Mouse (Mus musculus): ENCODE results near the gene Creb5. TPM values are rescaled to one million over a fixed set of nuclear protein-coding genes. Genes with fewer than 3 reads are reported as not detected.

The Creb5 gene
- polyA plus RNA-seq, 1 experiment from 2014 or later, result 25.4 TPM

DNA sequence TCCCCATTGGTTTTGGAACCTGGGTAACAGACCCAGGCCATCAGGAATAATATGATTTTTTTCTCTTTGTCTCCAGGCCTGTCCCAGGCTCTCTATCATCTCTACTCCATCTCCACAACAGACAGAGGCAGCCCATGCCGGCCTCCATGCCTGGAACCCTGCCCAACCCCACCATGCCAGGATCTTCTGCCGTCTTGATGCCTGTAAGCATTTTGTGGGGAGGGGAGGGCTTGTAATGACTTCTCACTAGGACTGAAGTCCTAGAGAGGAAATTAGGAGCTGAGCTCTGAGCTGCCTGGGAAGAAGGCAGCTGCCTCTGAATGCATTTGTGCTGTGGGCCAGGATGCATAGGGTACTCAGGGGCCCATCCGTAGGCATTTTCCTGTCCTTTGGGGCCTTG lies 317.3 kb downstream of the Creb5 start:
- Histone ChIP-seq H3K9ac (ENCODE audit: low read length) (no peak overlapping the region), H3K27ac (ENCODE audit: low read length) (peak overlapping the region; percentile 63)
- WGBS, result 45% methylated on average over 3 of the region's 3 CpGs

DNA sequence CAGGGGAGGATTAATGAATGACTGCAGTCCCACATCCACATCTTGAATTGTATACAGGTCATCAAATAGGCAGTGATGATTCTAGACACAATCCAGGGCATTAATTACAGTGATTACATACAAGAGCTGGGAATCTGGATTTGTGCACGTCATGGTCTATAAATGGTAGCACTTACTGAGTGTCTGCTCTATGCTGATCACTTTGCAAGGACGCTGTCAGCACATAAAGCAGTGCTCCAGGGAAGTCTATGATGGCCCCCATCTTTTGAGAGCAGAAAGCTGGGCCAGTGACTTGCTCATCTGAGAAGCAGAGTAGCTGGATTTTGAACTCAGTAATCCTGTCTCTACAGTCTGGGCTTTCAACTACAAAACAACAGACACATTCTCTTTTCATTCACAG lies 318.1 kb downstream of the Creb5 start:
- Histone ChIP-seq H3K4me1 (ENCODE audit: control insufficient read depth, insufficient read depth, low read length) (peaks cover 13% of the 10 kb centered on the region), H3K9ac (ENCODE audit: low read length) (no peak overlapping the region), H3K4me3 (ENCODE audit: low read length) (no peak overlapping the region), H3K36me3 (ENCODE audit: control insufficient read depth, insufficient read depth) (peaks cover 2% of the 10 kb centered on the region), H3K4me2 (ENCODE audit: low read depth, low read length) (no peak overlapping the region), H3K27ac (ENCODE audit: low read length) (peak overlapping the region; percentile 52), H3K9me3 (replicated peaks; ENCODE audit: control insufficient read depth, low read length) (no peaks in the 10 kb centered on the region), H3K27me3 (ENCODE audit: control insufficient read depth, insufficient read depth, low read length) (no peaks in the 10 kb centered on the region)
- WGBS, result 40% methylated on average over 2 of the region's 2 CpGs
- peak; percentile 74; the same call in 1 of the 2 replicates for ATAC-seq (replicated peaks; ENCODE audit: extremely low read depth, insufficient read depth, low FRiP score)

More for the DNA sequence above, 317.3 kb downstream of the Creb5 start:
- peaks cover 13% of the 10 kb centered on the region for H3K4me1 ChIP-seq (ENCODE audit: control insufficient read depth, insufficient read depth, low read length)
- no peak for ATAC-seq (replicated peaks; ENCODE audit: extremely low read depth, insufficient read depth, low FRiP score)
- no peak overlapping the region for H3K4me3 ChIP-seq (ENCODE audit: low read length)
- H3K27me3 ChIP-seq (ENCODE audit: control insufficient read depth, insufficient read depth, low read length), result no peaks in the 10 kb centered on the region
- H3K36me3 ChIP-seq (ENCODE audit: control insufficient read depth, insufficient read depth), result no peaks in the 10 kb centered on the region; the same call in 1 of the 2 replicates
- no peaks in the 10 kb centered on the region for H3K9me3 ChIP-seq (replicated peaks; ENCODE audit: control insufficient read depth, low read length)
- no peak overlapping the region for H3K4me2 ChIP-seq (ENCODE audit: low read depth, low read length)

DNA sequence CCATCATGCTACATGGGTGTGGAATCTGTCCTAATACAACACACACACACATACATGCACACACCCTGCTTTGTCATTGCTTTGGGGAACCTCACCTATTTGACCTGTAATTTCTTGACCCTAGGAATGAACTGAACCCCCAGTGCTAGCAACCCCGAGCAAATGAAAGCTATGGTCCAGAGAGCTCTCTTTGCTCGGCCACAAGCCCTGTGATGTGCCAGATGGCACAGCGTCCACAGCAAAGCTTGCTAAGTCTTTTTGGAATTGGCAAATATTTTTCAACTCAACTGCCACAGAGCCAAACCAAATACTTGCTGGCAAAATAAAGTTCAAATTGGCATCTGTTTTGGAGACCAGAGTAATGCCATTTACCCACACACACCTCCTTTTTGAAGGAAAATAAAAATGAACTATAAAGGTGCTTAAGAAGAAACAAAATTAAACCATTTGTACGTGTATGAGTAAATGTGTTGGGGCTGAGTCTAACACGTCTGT lies 324.4 kb downstream of the Creb5 start:
- no peak for ATAC-seq (replicated peaks; ENCODE audit: extremely low read depth, insufficient read depth, low FRiP score)
- H3K4me1 ChIP-seq (ENCODE audit: control insufficient read depth, insufficient read depth, low read length), result peaks cover 17% of the 10 kb centered on the region
- H3K9ac ChIP-seq (ENCODE audit: low read length), result no peak overlapping the region
- no peaks in the 10 kb centered on the region for H3K9me3 ChIP-seq (replicated peaks; ENCODE audit: control insufficient read depth, low read length)
- H3K36me3 ChIP-seq (ENCODE audit: control insufficient read depth, insufficient read depth), result peaks cover 6% of the 10 kb centered on the region
- no peak overlapping the region for H3K4me3 ChIP-seq (ENCODE audit: low read length)
- WGBS, result 82% methylated on average over 5 of the region's 5 CpGs
- no peaks in the 10 kb centered on the region for H3K27me3 ChIP-seq (ENCODE audit: control insufficient read depth, insufficient read depth, low read length)
- H3K4me2 ChIP-seq (ENCODE audit: low read depth, low read length), result no peak overlapping the region
- H3K27ac ChIP-seq (ENCODE audit: low read length), result no peak overlapping the region

DNA sequence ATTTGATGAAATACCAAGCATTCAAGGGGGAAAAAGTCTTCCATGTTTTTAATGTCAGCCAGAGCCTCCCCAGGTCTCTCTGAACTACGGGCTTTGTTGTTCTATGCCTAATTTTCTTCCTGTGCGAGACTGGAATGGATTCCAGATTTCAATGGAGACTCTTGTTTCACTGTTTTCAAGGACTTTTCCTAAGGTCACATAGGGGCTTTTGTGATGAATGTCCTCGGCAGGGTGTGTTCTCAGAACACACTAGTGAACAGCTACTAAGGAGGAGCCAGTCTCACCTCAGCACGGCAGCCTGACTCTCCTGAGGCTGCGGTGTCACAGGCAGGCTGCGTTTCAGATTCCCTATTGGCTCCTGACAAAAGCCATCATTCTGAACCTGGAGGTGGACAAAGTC lies 325.6 kb downstream of the Creb5 start:
- no peak overlapping the region for H3K4me3 ChIP-seq (ENCODE audit: low read length)
- no peak overlapping the region for H3K9ac ChIP-seq (ENCODE audit: low read length)
- H3K36me3 ChIP-seq (ENCODE audit: control insufficient read depth, insufficient read depth), result peaks cover 6% of the 10 kb centered on the region
- no peak overlapping the region for H3K4me2 ChIP-seq (ENCODE audit: low read depth, low read length)
- peaks cover 17% of the 10 kb centered on the region for H3K4me1 ChIP-seq (ENCODE audit: control insufficient read depth, insufficient read depth, low read length)
- no peaks in the 10 kb centered on the region for H3K9me3 ChIP-seq (replicated peaks; ENCODE audit: control insufficient read depth, low read length)
- WGBS, result 63% methylated on average over 6 of the region's 6 CpGs
- H3K27me3 ChIP-seq (ENCODE audit: control insufficient read depth, insufficient read depth, low read length), result no peaks in the 10 kb centered on the region
- ATAC-seq (replicated peaks; ENCODE audit: extremely low read depth, insufficient read depth, low FRiP score), result no peak
- H3K27ac ChIP-seq (ENCODE audit: low read length), result no peak overlapping the region

DNA sequence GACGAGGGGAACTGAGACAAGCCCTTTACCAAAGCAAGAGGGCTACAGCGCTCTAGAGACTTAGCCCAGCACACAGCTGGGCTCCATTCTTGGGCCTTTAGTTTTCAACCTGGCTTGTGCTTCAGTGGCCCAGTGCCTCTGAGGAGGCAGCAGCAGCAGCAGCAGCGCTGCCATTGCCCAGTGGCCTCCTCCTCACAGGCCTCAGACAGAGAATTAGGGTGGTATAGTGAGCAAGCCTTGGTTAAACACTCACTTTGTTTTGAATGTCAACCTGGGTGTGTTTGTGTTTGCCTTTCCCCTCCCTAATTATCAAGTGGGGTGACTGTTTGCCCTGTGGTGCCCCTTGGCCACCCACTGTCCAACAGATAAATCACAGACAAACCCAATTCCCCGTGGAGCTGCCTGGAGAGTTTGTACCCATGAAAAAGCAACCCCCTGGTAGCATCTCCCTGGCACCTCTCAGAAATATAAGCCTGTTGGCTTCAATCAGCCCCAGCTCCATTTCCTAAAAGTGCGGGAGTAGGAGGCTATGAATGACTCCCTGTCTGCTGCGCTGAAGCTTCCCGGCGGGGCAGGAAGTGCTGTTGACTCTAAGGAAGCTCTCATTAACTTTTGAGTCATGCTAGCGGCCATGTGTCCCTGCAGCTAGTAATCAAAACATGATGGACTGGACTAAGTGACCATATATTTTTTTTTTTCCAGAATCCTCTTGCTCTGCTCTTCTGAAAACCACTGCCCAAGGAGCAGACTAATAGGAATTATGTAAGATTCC lies 328.6 kb downstream of the Creb5 start:
- Histone ChIP-seq H3K9me3 (replicated peaks; ENCODE audit: control insufficient read depth, low read length) (no peaks in the 10 kb centered on the region), H3K4me1 (ENCODE audit: control insufficient read depth, insufficient read depth, low read length) (peaks cover 21% of the 10 kb centered on the region), H3K9ac (ENCODE audit: low read length) (no peak overlapping the region), H3K27ac (ENCODE audit: low read length) (no peak overlapping the region), H3K4me3 (ENCODE audit: low read length) (no peak overlapping the region), H3K27me3 (ENCODE audit: control insufficient read depth, insufficient read depth, low read length) (no peaks in the 10 kb centered on the region), H3K4me2 (ENCODE audit: low read depth, low read length) (no peak overlapping the region), H3K36me3 (ENCODE audit: control insufficient read depth, insufficient read depth) (no peaks in the 10 kb centered on the region)
- no peak for ATAC-seq (replicated peaks; ENCODE audit: extremely low read depth, insufficient read depth, low FRiP score)
- WGBS, result 60% methylated on average over 9 of the region's 9 CpGs

DNA sequence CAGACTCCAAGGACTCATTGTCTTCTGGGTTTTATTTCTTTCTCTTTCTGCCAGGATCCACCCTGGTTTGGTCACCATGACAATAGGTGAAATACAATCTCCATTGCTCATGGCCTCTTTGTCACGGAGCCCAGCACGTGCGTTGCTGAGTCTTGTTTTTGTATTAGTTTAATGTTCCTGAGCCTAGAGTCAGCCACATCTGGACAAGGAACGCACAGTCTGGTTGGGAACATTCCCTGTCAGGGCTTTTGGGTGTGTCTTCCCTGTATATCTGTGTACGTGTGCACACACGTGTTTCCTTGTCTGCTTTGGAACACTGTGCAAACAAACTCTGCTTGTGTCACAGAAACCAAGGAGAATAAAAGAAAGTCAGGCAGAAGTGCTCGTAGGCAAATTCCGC lies 331.1 kb downstream of the Creb5 start:
- H3K4me1 ChIP-seq (ENCODE audit: control insufficient read depth, insufficient read depth, low read length), result peaks cover 21% of the 10 kb centered on the region
- no peak for ATAC-seq (replicated peaks; ENCODE audit: extremely low read depth, insufficient read depth, low FRiP score)
- no peak overlapping the region for H3K9ac ChIP-seq (ENCODE audit: low read length)
- H3K4me3 ChIP-seq (ENCODE audit: low read length), result no peak overlapping the region
- no peak overlapping the region for H3K4me2 ChIP-seq (ENCODE audit: low read depth, low read length)
- 80% methylated on average over 8 of the region's 8 CpGs for WGBS
- H3K9me3 ChIP-seq (replicated peaks; ENCODE audit: control insufficient read depth, low read length), result no peaks in the 10 kb centered on the region
- no peaks in the 10 kb centered on the region for H3K27me3 ChIP-seq (ENCODE audit: control insufficient read depth, insufficient read depth, low read length)
- H3K36me3 ChIP-seq (ENCODE audit: control insufficient read depth, insufficient read depth), result no peaks in the 10 kb centered on the region
- no peak overlapping the region for H3K27ac ChIP-seq (ENCODE audit: low read length)

DNA sequence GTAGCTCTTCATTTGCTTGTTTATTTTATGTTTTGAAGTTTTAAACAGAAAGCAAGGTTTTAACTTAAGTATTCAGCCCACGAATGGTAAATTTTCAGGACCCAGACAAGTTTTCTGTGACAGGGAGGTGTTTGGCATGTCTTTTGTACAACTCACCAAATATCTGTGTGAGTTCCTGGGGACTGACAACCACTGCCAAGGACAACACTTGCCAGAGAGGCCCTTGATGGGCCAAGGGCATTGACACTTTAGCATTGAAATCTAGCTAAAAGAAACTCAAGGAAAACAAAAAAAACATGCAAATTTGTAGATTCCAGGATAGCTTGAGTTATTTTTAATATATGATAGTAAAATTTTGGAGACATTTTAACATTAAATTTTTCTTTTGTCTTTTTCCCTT lies 332.6 kb downstream of the Creb5 start:
- 49% methylated on average over 1 of the region's 1 CpGs for WGBS
- H3K4me1 ChIP-seq (ENCODE audit: control insufficient read depth, insufficient read depth, low read length), result peaks cover 17% of the 10 kb centered on the region
- no peaks in the 10 kb centered on the region for H3K27me3 ChIP-seq (ENCODE audit: control insufficient read depth, insufficient read depth, low read length)
- ATAC-seq (replicated peaks; ENCODE audit: extremely low read depth, insufficient read depth, low FRiP score), result no peak
- no peaks in the 10 kb centered on the region for H3K36me3 ChIP-seq (ENCODE audit: control insufficient read depth, insufficient read depth)
- H3K4me2 ChIP-seq (ENCODE audit: low read depth, low read length), result no peak overlapping the region
- no peak overlapping the region for H3K4me3 ChIP-seq (ENCODE audit: low read length)
- H3K27ac ChIP-seq (ENCODE audit: low read length), result no peak overlapping the region
- no peaks in the 10 kb centered on the region for H3K9me3 ChIP-seq (replicated peaks; ENCODE audit: control insufficient read depth, low read length)
- H3K9ac ChIP-seq (ENCODE audit: low read length), result no peak overlapping the region

DNA sequence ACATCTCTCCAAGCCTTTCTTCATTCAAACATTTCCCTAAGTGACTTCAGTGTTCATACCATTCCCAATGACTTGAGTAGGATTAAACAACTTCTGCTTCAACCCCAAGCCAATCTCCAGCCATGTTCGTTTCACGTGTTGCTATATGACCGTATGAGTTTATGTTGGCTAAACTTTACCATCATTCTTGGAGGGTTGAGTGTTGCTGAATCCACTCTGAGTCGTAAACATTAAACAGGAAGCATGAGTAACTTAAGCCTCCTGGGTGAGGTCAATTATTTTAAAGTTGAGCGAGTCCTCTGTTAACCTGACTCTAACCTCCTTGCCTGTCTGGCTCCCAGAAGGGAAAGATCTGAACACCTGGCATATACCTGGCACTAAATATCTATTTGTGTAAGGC lies 334.2 kb downstream of the Creb5 start:
- 81% methylated on average over 5 of the region's 5 CpGs for WGBS
- no peak overlapping the region for H3K4me2 ChIP-seq (ENCODE audit: low read depth, low read length)
- H3K4me3 ChIP-seq (ENCODE audit: low read length), result no peak overlapping the region
- H3K27me3 ChIP-seq (ENCODE audit: control insufficient read depth, insufficient read depth, low read length), result no peaks in the 10 kb centered on the region
- no peak overlapping the region for H3K9ac ChIP-seq (ENCODE audit: low read length)
- peaks cover 12% of the 10 kb centered on the region; the same call in 1 of the 2 replicates for H3K4me1 ChIP-seq (ENCODE audit: control insufficient read depth, insufficient read depth, low read length)
- ATAC-seq (replicated peaks; ENCODE audit: extremely low read depth, insufficient read depth, low FRiP score), result no peak
- H3K9me3 ChIP-seq (replicated peaks; ENCODE audit: control insufficient read depth, low read length), result no peaks in the 10 kb centered on the region
- H3K36me3 ChIP-seq (ENCODE audit: control insufficient read depth, insufficient read depth), result no peaks in the 10 kb centered on the region
- no peak overlapping the region for H3K27ac ChIP-seq (ENCODE audit: low read length)

DNA sequence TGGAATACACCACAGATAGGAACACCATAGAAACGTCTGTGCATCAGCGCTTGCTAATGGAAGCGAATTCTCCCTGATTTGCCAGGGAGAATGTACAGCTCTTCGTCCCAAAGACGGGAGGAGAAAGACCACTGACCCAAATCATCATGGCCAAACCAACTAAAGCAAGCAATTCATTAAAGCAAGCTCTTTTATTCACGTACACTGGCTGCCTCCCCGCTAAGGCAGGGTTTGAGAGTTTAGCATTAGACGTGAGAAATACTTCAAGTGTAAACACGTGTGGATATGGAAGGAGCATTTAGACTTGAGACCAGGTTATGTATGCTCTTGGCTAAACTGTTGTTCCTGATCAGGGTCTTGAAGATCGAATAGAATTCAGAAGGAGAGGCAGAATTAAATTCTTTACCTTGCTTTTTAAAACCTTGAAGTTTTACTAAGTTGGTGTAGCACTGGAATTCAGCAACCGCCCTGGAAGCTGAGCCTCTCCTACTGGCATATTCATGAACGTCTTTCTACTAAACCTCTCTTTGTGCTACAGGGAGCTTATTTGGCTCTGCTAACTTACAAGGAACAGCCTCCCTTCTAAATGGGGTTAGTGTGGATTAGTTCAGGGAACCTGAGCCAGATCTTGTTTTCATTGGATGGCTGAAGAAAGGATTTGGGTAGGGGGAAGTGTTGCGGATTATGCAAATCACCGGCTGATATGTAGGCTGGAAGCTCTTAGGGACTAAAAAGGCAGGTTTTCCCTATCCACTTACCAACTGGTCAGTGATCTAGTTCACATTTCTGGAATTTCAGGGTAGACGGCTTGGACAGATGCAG lies 337.6 kb downstream of the Creb5 start:
- 0 out of 2 replicates have a peak, but pooled peaks cover 6% of the 10 kb centered on the region for H3K4me1 ChIP-seq (ENCODE audit: control insufficient read depth, insufficient read depth, low read length)
- 69% methylated on average over 15 of the region's 15 CpGs for WGBS
- H3K9ac ChIP-seq (ENCODE audit: low read length), result no peak overlapping the region
- peaks cover 3% of the 10 kb centered on the region; the same call in 1 of the 2 replicates for H3K36me3 ChIP-seq (ENCODE audit: control insufficient read depth, insufficient read depth)
- H3K27me3 ChIP-seq (ENCODE audit: control insufficient read depth, insufficient read depth, low read length), result no peaks in the 10 kb centered on the region
- H3K27ac ChIP-seq (ENCODE audit: low read length), result no peak overlapping the region
- no peaks in the 10 kb centered on the region for H3K9me3 ChIP-seq (replicated peaks; ENCODE audit: control insufficient read depth, low read length)
- ATAC-seq (replicated peaks; ENCODE audit: extremely low read depth, insufficient read depth, low FRiP score), result no peak
- no peak overlapping the region for H3K4me3 ChIP-seq (ENCODE audit: low read length)
- H3K4me2 ChIP-seq (ENCODE audit: low read depth, low read length), result no peak overlapping the region

Data from heart, embryonic 16.5 days (tissue).